29 mouse cellular contexts compared by ENCODE assay signal in the genomic region with DNA sequence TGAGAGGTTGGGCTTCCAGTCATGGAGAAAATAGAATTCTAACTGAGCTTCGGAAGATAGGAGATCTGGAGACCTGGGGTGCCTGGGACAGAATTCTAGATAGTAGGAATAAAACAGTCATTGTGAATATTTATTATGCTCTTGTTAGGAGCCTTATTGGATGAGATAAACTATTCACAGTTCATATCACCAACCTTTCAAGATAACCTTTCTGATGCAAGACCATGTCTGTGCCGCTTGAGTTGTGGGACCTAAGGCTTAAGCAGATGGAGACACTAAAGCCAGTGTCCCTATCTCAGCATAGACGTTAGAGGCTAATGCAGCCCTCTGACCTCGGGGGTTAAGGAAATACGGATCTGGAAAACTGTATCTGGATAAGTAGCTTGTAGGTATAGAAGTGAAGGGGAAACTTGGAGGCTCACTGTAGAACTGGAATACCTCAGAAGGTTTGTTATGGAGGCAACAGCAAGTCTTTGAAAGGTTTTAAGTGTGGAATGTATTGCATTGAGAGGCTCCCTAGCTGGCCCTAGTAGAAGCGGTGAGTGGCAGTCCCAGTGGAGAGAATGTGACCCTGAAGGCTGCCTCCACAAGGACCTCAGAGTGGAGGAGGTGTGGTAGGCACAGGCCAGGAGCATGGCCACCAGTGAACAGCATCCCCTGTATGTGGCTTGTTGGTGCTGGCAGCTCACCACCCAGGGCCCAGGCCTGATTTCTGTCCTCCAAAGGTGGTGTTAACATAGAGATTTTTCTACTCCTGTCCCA. TPM values are rescaled to one million over a fixed set of nuclear protein-coding genes. Genes with fewer than 3 reads are reported as not detected.
A peak's percentile ranks its signal among the peaks of the same experiment; 100 is the strongest.
DNase-seq lines count a peak whose midpoint lies in the region; ATAC-seq and TF ChIP-seq lines count a peak whose summit lies in the region.
"Had no signal": no experiment of that assay in that cellular context is flagged by ENCODE, and none has a peak within 500 bp of the region (broad histone marks: within the 10 kb centered on the region; RNA-seq: fewer than 3 reads in every experiment).

No protein-coding gene starts in this region.

- no peak overlapping the region for H3K4me3 ChIP-seq in heart, embryonic 11.5 days (ENCODE audit: low read depth, low read length)
- H3K4me3 ChIP-seq in heart, postnatal 0 days (ENCODE audit: low read depth, low read length), result no peak overlapping the region
- H3K4me3 ChIP-seq in lung, embryonic 16.5 days (ENCODE audit: low read length), result no peak overlapping the region
- peak overlapping the region in 1 of 2 experiments; percentile 15; a peak in 1 of 4 replicates for H3K4me3 ChIP-seq in MEL (ENCODE audit: control insufficient read depth in 1 of 2, insufficient read depth in 1 of 2, low read depth in 2 of 2, low read length in 2 of 2)
- H3K4me3 ChIP-seq: embryonic facial prominence, embryonic 10.5 days; embryonic facial prominence, embryonic 13.5 days; erythroblast, embryonic 14.5 days; forebrain, embryonic 12.5 days; forebrain, embryonic 15.5 days had no signal

- DNase-seq in heart, postnatal 14 days, result no peak
- peak; percentile 40 for DNase-seq in heart, postnatal 0 days (ENCODE audit: low spot score)
- no peak for DNase-seq in heart, adult 8-10 months (ENCODE audit: low spot score)
- DNase-seq in lung, adult 18-20 months, result no peak
- DNase-seq in MEL (ENCODE audit: low read depth, low spot score), result no peak
- DNase-seq: adrenal gland, adult 2 months; adrenal gland, postnatal 14 days; B cell, adult 2 months; cerebellum, adult 11 months; cerebellum, adult 8-10 months; cerebellum, postnatal 10 days; cerebellum, postnatal 36 days; embryo, embryonic 11 days; gastrocnemius, postnatal 25 days; heart, postnatal 10 days; heart, postnatal 4 days; kidney, adult 11 months had no signal

- peak; percentile 9; the same call in 1 of the 2 replicates for TF ChIP-seq CTCF in heart, postnatal 0 days (IDR thresholded peaks at IDR 0.05; ENCODE audit: low read depth)
- no peak for TF ChIP-seq CTCF in MEL (IDR thresholded peaks at IDR 0.05 in 2 of 3, conservative IDR thresholded peaks at IDR 0.05 in 1 of 3; ENCODE audit: control insufficient read depth in 1 of 3, insufficient read depth in 1 of 3, low read depth in 2 of 3, low read length in 3 of 3, poor library complexity in 1 of 3, severe bottlenecking in 1 of 3)

- no peaks in the 10 kb centered on the region for H3K36me3 ChIP-seq in heart, embryonic 11.5 days (ENCODE audit: control insufficient read depth, insufficient read depth, low read length)
- peaks cover 4% of the 10 kb centered on the region; the same call in 1 of the 2 replicates for H3K36me3 ChIP-seq in heart, postnatal 0 days (replicated peaks; ENCODE audit: control insufficient read depth, insufficient read depth, low read length)
- H3K36me3 ChIP-seq in lung, embryonic 16.5 days (ENCODE audit: control insufficient read depth, insufficient read depth, low read length), result no peaks in the 10 kb centered on the region
- H3K36me3 ChIP-seq in MEL (ENCODE audit: control insufficient read depth in 1 of 2, insufficient read depth in 2 of 2, low read length in 2 of 2), result peaks cover 33 to 46% of the 10 kb centered on the region in 2 experiments
- H3K36me3 ChIP-seq: forebrain, embryonic 12.5 days; forebrain, embryonic 15.5 days had no signal

- no peak overlapping the region for H3K9ac ChIP-seq in heart, embryonic 11.5 days (ENCODE audit: low read depth, low read length)
- no peak overlapping the region for H3K9ac ChIP-seq in heart, postnatal 0 days (replicated peaks; ENCODE audit: low read depth, low read length)
- no peak overlapping the region for H3K9ac ChIP-seq in lung, embryonic 16.5 days (ENCODE audit: low read length)
- H3K9ac ChIP-seq in MEL (ENCODE audit: control insufficient read depth, low read depth, low read length, poor library complexity, severe bottlenecking), result no peak overlapping the region
- H3K9ac ChIP-seq: embryonic facial prominence, embryonic 13.5 days; forebrain, embryonic 12.5 days; forebrain, embryonic 15.5 days; hindbrain, embryonic 14.5 days had no signal

- ATAC-seq in heart, embryonic 11.5 days (replicated peaks; ENCODE audit: insufficient number of reproducible peaks, low FRiP score, low TSS enrichment), result no peak
- ATAC-seq in heart, postnatal 0 days (ENCODE audit: insufficient read depth, low read depth), result peak; percentile 67; the same call in 1 of the 2 replicates
- peak; percentile 26; the same call in 1 of the 2 replicates for ATAC-seq in lung, embryonic 16.5 days (ENCODE audit: low read depth)
- ATAC-seq: forebrain, embryonic 15.5 days; hindbrain, postnatal 0 days; inflammation-experienced regulatory T-cells, adult 6 months had no signal

- WGBS in heart, embryonic 11.5 days (ENCODE audit: insufficient replicate concordance), result 56% methylated on average over 6 of the region's 6 CpGs
- 57% methylated on average over 6 of the region's 6 CpGs for WGBS in heart, postnatal 0 days
- WGBS in lung, embryonic 16.5 days, result 60% methylated on average over 6 of the region's 6 CpGs

- no peaks in the 10 kb centered on the region for H3K27me3 ChIP-seq in heart, embryonic 11.5 days (ENCODE audit: control insufficient read depth, insufficient read depth, low read length)
- no peaks in the 10 kb centered on the region for H3K27me3 ChIP-seq in heart, postnatal 0 days (ENCODE audit: control insufficient read depth, insufficient read depth, low read length)
- no peaks in the 10 kb centered on the region for H3K27me3 ChIP-seq in lung, embryonic 16.5 days (ENCODE audit: control insufficient read depth, insufficient read depth, low read depth, low read length)
- H3K27me3 ChIP-seq in MEL (ENCODE audit: control insufficient read depth in 1 of 2, insufficient read depth in 2 of 2, low read length in 2 of 2), result no peaks in the 10 kb centered on the region
- H3K27me3 ChIP-seq: CH12.LX; embryonic facial prominence, embryonic 13.5 days; forebrain, embryonic 12.5 days; forebrain, embryonic 15.5 days had no signal

- H3K9me3 ChIP-seq in heart, embryonic 11.5 days (replicated peaks; ENCODE audit: control insufficient read depth, low read length), result no peaks in the 10 kb centered on the region
- H3K9me3 ChIP-seq in heart, postnatal 0 days (replicated peaks; ENCODE audit: control insufficient read depth, low read length), result no peaks in the 10 kb centered on the region
- H3K9me3 ChIP-seq in lung, embryonic 16.5 days (ENCODE audit: control insufficient read depth, low read length), result no peaks in the 10 kb centered on the region
- H3K9me3 ChIP-seq in MEL (replicated peaks; ENCODE audit: insufficient read depth, low read length), result no peaks in the 10 kb centered on the region
- H3K9me3 ChIP-seq: embryonic facial prominence, embryonic 10.5 days; embryonic facial prominence, embryonic 13.5 days; forebrain, embryonic 12.5 days; forebrain, embryonic 15.5 days; G1E had no signal

- H3K27ac ChIP-seq in heart, embryonic 11.5 days (ENCODE audit: low read depth, low read length), result peak overlapping the region; percentile 54
- H3K27ac ChIP-seq in heart, postnatal 0 days (ENCODE audit: low read depth), result no peak overlapping the region
- peak overlapping the region; percentile 36 for H3K27ac ChIP-seq in lung, embryonic 16.5 days (ENCODE audit: low read length)
- peak overlapping the region; percentile 47 for H3K27ac ChIP-seq in MEL (ENCODE audit: control insufficient read depth, low read depth, low read length)
- H3K27ac ChIP-seq: embryonic facial prominence, embryonic 10.5 days; embryonic facial prominence, embryonic 13.5 days; forebrain, embryonic 12.5 days; forebrain, embryonic 15.5 days; hindbrain, embryonic 14.5 days; hindbrain, postnatal 0 days had no signal

- TF ChIP-seq POLR2A in MEL (IDR thresholded peaks at IDR 0.05; ENCODE audit: control insufficient read depth in 1 of 2, insufficient read depth in 1 of 2, low read depth in 1 of 2, low read length in 2 of 2, poor library complexity in 1 of 2), result no peak

- peaks cover 15% of the 10 kb centered on the region for H3K79me2 ChIP-seq in MEL (ENCODE audit: control insufficient read depth, insufficient read depth, low read length, poor library complexity)

- TF ChIP-seq EP300 in heart, postnatal 0 days (IDR thresholded peaks at IDR 0.05; ENCODE audit: low read depth), result no peak
- TF ChIP-seq EP300 in MEL (IDR thresholded peaks at IDR 0.05; ENCODE audit: low read depth in 1 of 2, low read length in 2 of 2), result peak in 1 of 2 experiments; percentile 76; a peak in 1 of 4 replicates

- H3K4me1 ChIP-seq in heart, embryonic 11.5 days (ENCODE audit: control insufficient read depth, insufficient read depth, low read length), result peaks cover 20% of the 10 kb centered on the region
- 0 out of 2 replicates have a peak, but pooled peaks cover 4% of the 10 kb centered on the region for H3K4me1 ChIP-seq in heart, postnatal 0 days (ENCODE audit: control insufficient read depth, insufficient read depth)
- peaks cover 16% of the 10 kb centered on the region for H3K4me1 ChIP-seq in lung, embryonic 16.5 days (replicated peaks; ENCODE audit: control insufficient read depth, insufficient read depth, low read length)
- peaks cover 37 to 54% of the 10 kb centered on the region in 2 experiments for H3K4me1 ChIP-seq in MEL (ENCODE audit: control insufficient read depth in 1 of 2, insufficient read depth in 2 of 2, low read length in 2 of 2)

- H3K4me2 ChIP-seq in heart, embryonic 11.5 days, result no peak overlapping the region
- H3K4me2 ChIP-seq in heart, postnatal 0 days (ENCODE audit: low read depth, low read length), result no peak overlapping the region
- H3K4me2 ChIP-seq in lung, embryonic 16.5 days (ENCODE audit: low read depth, low read length), result no peak overlapping the region
- H3K4me2 ChIP-seq: embryonic facial prominence, embryonic 13.5 days; forebrain, embryonic 12.5 days; forebrain, embryonic 15.5 days; hindbrain, embryonic 14.5 days had no signal

- intact Hi-C loops in heart, postnatal 14 days (cut with DNase I), result no loop called here

- TF ChIP-seq RAD21 in MEL (IDR thresholded peaks at IDR 0.05; ENCODE audit: low read depth, low read length), result no peak

TF ChIP-seq in MEL, 35 proteins besides CTCF, POLR2A, EP300 and RAD21 (continues in another document):
- TF ChIP-seq GABPA (IDR thresholded peaks at IDR 0.05; ENCODE audit: low read depth, low read length), result no peak
- TF ChIP-seq TCF12 (IDR thresholded peaks at IDR 0.05; ENCODE audit: low read depth, low read length), result peak; percentile 73; the same call in 1 of the 2 replicates
- 0 out of 2 replicates have a peak, but pooled peaks have one; percentile 18 for TF ChIP-seq POLR2AphosphoS2 (IDR thresholded peaks at IDR 0.05; ENCODE audit: low read length)

RNA-seq across cellular contexts. Expression of a gene that starts 52.2 kb away (rescaled TPM):
- polyA plus RNA-seq in heart, embryonic 11.5 days (2014; fragmentation: Nextera tagmentation; extraction: Ambion mirVana), result 91.2 and 102 TPM in 2 replicates
- total RNA-seq in heart, postnatal 14 days (2021), result 10 to 100 TPM; 44.9 to 54.1 TPM
- total RNA-seq in heart, postnatal 0 days (2014; rRNA removed; ENCODE audit: low replicate concordance), result 53.3 and 80.1 TPM in 2 replicates
- 47.1 and 48.4 TPM in 2 replicates for polyA plus RNA-seq in heart, postnatal 0 days (2015; fragmentation: Nextera tagmentation; extraction: Ambion mirVana)
- 10 to 100 TPM; 26.6 to 33.0 (median 29.9) TPM for total RNA-seq in heart, adult 8-10 months (2022)
- polyA plus RNA-seq in lung, embryonic 16.5 days (2015; fragmentation: Nextera tagmentation; extraction: Ambion mirVana), result 94.6 and 96.3 TPM in 2 replicates
- total RNA-seq in MEL (2012; rRNA removed), result 58.3 and 61.7 TPM in 2 replicates
- polyA plus RNA-seq in MEL (2012; ENCODE audit: insufficient read depth in 1 of 2, insufficient read length in 2 of 2, low read depth in 1 of 2, low replicate concordance in 2 of 2, missing spikeins in 1 of 2), result 10 to 100 TPM; 52.3 to 73.0 TPM
